Mouse (Mus musculus) B cell, adult 62 days (primary cell): ENCODE measurements around the gene Crhbp. TPM values are rescaled to one million over a fixed set of nuclear protein-coding genes. Genes with fewer than 3 reads are reported as not detected.

ENCODE experiments used
- total RNA-seq: library from RNA; stranded (reverse); gene quantifications from 4 replicates; pipeline ENCODE4 v1.2.4, GENCODE M21; 2023

Crhbp gene
- total RNA-seq = not detected in 4 replicates

GRCm38 (mm10) chr13:95444824-95445223, at the start of gene Crhbp:
Gene Crhbp (minus strand): TSS chr13:95444924.

GRCm38 (mm10) chr13:95478671-95479413, 34.1 kb upstream of the Crhbp start, which contains the start of gene S100z:
Gene S100z (minus strand): TSS chr13:95478721.

Other genes with a start within 250 kb of the Crhbp start
- 0.42 TPM in 1 of 4 replicates, not detected in the others for gene Pde8b, start 194.6 kb downstream of the Crhbp start, total RNA-seq
- 30.8 to 33.5 TPM (median 31.3 TPM) in 4 replicates for gene Zbed3, start 121.3 kb downstream of the Crhbp start, total RNA-seq
- gene Aggf1, start 69.6 kb downstream of the Crhbp start, total RNA-seq = 45.8 to 49.7 TPM (median 47.6 TPM) in 4 replicates
- gene S100z, start 33.8 kb upstream of the Crhbp start, total RNA-seq = not detected in 4 replicates
- gene F2rl1, start 80.3 kb upstream of the Crhbp start, total RNA-seq = 0.27 to 0.60 TPM (median 0.31 TPM) in 4 replicates
- gene F2r, start 173.6 kb upstream of the Crhbp start, total RNA-seq = 0.33 to 0.53 TPM (median 0.45 TPM) in 3 of 4 replicates, not detected in the other